Mouse (Mus musculus) MEL (cell line): ENCODE measurements at regions not wholly inside any gene's neighbourhood (a gene's known extent, or its start where the extent isn't known, plus 50 kb on each side); places are given as distances from the start of the nearest gene placed in this dataset.
"Not testable (repeated sequence)": the region's sequence is repeated elsewhere in the genome, so short reads cannot be mapped to it uniquely, and the experiment has no call there.

ENCODE experiments used
- CHD2 ChIP-seq: IDR thresholded peaks from 2 replicates; pipeline ENCODE4 v1.6.1; 2011; ENCODE audit warnings: low read length, improper control_type of control experiment
- CTCF ChIP-seq, 3 experiments: IDR thresholded peaks in 2 of 3; conservative IDR thresholded peaks in 1 of 3; 2 replicates each; pipeline ENCODE4 v1.5.1; 2011 to 2012; ENCODE audit warnings: low read length in 3 of 3, low read depth in 2 of 3, mild to moderate bottlenecking in 2 of 3, improper control_type of control experiment in 1 of 3, inconsistent platforms in 1 of 3, mixed read lengths in 1 of 3, moderate library complexity in 1 of 3; ENCODE audit not compliant: control insufficient read depth in 1 of 3, insufficient read depth in 1 of 3, poor library complexity in 1 of 3, severe bottlenecking in 1 of 3
- ELF1 ChIP-seq: IDR thresholded peaks from 2 replicates; pipeline ENCODE4 v1.6.1; 2014; ENCODE audit warnings: low read depth, mild to moderate bottlenecking, inconsistent platforms, low read length, improper control_type of control experiment, moderate library complexity
- EP300 ChIP-seq, 2 experiments: IDR thresholded peaks; 2 replicates each; pipeline ENCODE4 v1.6.1; 2011; ENCODE audit warnings: improper control_type of control experiment in 2 of 2, low read length in 2 of 2, low read depth in 1 of 2, mild to moderate bottlenecking in 1 of 2
- JUND ChIP-seq: IDR thresholded peaks from 2 replicates; pipeline ENCODE4 v1.6.1; 2011; ENCODE audit warnings: low read depth, mild to moderate bottlenecking, improper control_type of control experiment, low read length
- KAT2A ChIP-seq: conservative IDR thresholded peaks from 2 replicates; pipeline ENCODE4 v1.6.1; 2012; ENCODE audit warnings: low read depth, low read length, improper control_type of control experiment, inconsistent platforms
- MXI1 ChIP-seq: IDR thresholded peaks from 2 replicates; pipeline ENCODE4 v1.6.1; 2011; ENCODE audit warnings: mild to moderate bottlenecking, low read depth, low read length, improper control_type of control experiment
- POLR2A ChIP-seq, 2 experiments: IDR thresholded peaks; 2 replicates each; pipeline ENCODE4 v1.6.1; 2011 to 2012; ENCODE audit warnings: low read length in 2 of 2, mild to moderate bottlenecking in 2 of 2, control low read depth in 1 of 2, improper control_type of control experiment in 1 of 2, low read depth in 1 of 2, moderate library complexity in 1 of 2; ENCODE audit not compliant: control insufficient read depth in 1 of 2, insufficient read depth in 1 of 2, poor library complexity in 1 of 2
- ZC3H11A ChIP-seq: IDR thresholded peaks from 2 replicates; pipeline ENCODE4 v1.6.1; 2012; ENCODE audit warnings: low read depth, mild to moderate bottlenecking, inconsistent platforms, low read length, improper control_type of control experiment

DNA sequence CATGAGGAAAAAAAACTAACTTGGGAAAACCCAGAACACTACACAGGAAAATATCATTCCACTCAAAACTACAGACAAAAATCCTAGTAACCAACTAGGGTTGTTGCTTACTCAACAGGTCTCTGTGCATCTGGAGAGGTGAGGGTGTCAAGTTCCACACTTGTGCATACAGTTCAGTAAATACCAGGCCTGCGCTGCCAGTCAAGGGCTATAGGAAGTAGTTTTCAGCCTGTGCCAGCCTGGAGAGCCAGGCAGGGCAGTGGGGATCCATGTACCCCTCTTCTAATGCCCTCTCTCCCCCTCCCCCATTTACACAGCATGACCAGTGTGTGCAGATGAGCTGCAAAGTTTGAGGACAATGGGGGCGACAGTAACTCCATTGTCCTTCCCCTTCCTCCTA, 302.8 kb upstream of the Cdh5 start:
- TF ChIP-seq CTCF (IDR thresholded peaks at IDR 0.05 in 2 of 3, conservative IDR thresholded peaks at IDR 0.05 in 1 of 3; ENCODE audit: control insufficient read depth in 1 of 3, insufficient read depth in 1 of 3, low read depth in 2 of 3, low read length in 3 of 3, poor library complexity in 1 of 3, severe bottlenecking in 1 of 3); CHD2; ZC3H11A; JUND; POLR2A (IDR thresholded peaks at IDR 0.05; ENCODE audit: control insufficient read depth in 1 of 2, insufficient read depth in 1 of 2, low read depth in 1 of 2, low read length in 2 of 2, poor library complexity in 1 of 2); MXI1; EP300 (IDR thresholded peaks at IDR 0.05; ENCODE audit: low read depth in 1 of 2, low read length in 2 of 2); KAT2A; ELF1: not testable (repeated sequence)
